Mouse (Mus musculus): ENCODE data around the gene Tsen54.

GRCm38 (mm10) chr11:115841044-115841443, 26.5 kb downstream of the Tsen54 start:
- TF ChIP-seq POLR2A (IDR thresholded peaks at IDR 0.05; ENCODE audit: insufficient read depth, low read depth, low read length), result no peak
- no peak for TF ChIP-seq EP300 (IDR thresholded peaks at IDR 0.05; ENCODE audit: insufficient read depth, low read depth, low read length)

Data from heart, adult 2 months (tissue).